Mouse (Mus musculus) MEL (cell line): ENCODE results near the gene Taar2. TPM values are rescaled to one million over a fixed set of nuclear protein-coding genes. Genes with fewer than 3 reads are reported as not detected.

Experiments used
- DNase-seq: peaks from one replicate; pipeline ENCODE4 v3.0.0; 2011; ENCODE audit warnings: low read depth, low spot score
- H3K27ac ChIP-seq: 2 replicates; pipeline ENCODE4 v1.5.1; 2012; ENCODE audit warnings: low read depth, mild to moderate bottlenecking, control low read depth, low read length, moderate library complexity; ENCODE audit not compliant: control insufficient read depth
- H3K27me3 ChIP-seq, 2 experiments: fragments of 150-350 bp in 1 of 2; sonication (generic) in 1 of 2; 2 replicates each; pipeline ENCODE4 v1.6.1; 2012; ENCODE audit warnings: low read length in 2 of 2, mild to moderate bottlenecking in 2 of 2, improper control_type of control experiment in 1 of 2, moderate library complexity in 1 of 2; ENCODE audit not compliant: insufficient read depth in 2 of 2, control insufficient read depth in 1 of 2
- H3K36me3 ChIP-seq, 2 experiments: 2 replicates each; pipeline ENCODE4 v1.6.1; 2012 to 2014; ENCODE audit warnings: low read length in 2 of 2, improper control_type of control experiment in 1 of 2, inconsistent platforms in 1 of 2, mild to moderate bottlenecking in 1 of 2; ENCODE audit not compliant: insufficient read depth in 2 of 2, control insufficient read depth in 1 of 2
- H3K4me1 ChIP-seq, 2 experiments: fragments of 150-350 bp in 1 of 2; sonication (generic) in 1 of 2; 2 replicates each; pipeline ENCODE4 v1.6.1; 2012; ENCODE audit warnings: low read length in 2 of 2, improper control_type of control experiment in 1 of 2, mild to moderate bottlenecking in 1 of 2; ENCODE audit not compliant: insufficient read depth in 2 of 2, control insufficient read depth in 1 of 2
- H3K4me3 ChIP-seq, 2 experiments: fragments of 150-350 bp in 1 of 2; sonication (generic) in 1 of 2; 2 replicates each; pipeline ENCODE4 v1.5.1; 2012; ENCODE audit warnings: low read depth in 2 of 2, low read length in 2 of 2, mild to moderate bottlenecking in 2 of 2, moderate library complexity in 2 of 2, control low read depth in 1 of 2, improper control_type of control experiment in 1 of 2; ENCODE audit not compliant: control insufficient read depth in 1 of 2, insufficient read depth in 1 of 2
- H3K79me2 ChIP-seq: 2 replicates; pipeline ENCODE4 v1.6.1; 2012; ENCODE audit warnings: mild to moderate bottlenecking, low read length, moderate library complexity; ENCODE audit not compliant: control insufficient read depth, poor library complexity, insufficient read depth
- H3K9ac ChIP-seq: 2 replicates; pipeline ENCODE4 v1.6.1; 2012; ENCODE audit warnings: low read depth, mild to moderate bottlenecking, control low read depth, low read length, moderate library complexity; ENCODE audit not compliant: control insufficient read depth, poor library complexity, severe bottlenecking
- H3K9me3 ChIP-seq: fragments of 150-350 bp; sonication (generic); replicated peaks from 2 replicates; pipeline ENCODE4 v1.6.1; 2012; ENCODE audit warnings: mild to moderate bottlenecking, low read length, improper control_type of control experiment, moderate library complexity; ENCODE audit not compliant: insufficient read depth
- BHLHE40 ChIP-seq: IDR thresholded peaks from 2 replicates; pipeline ENCODE4 v1.6.1; 2012; ENCODE audit warnings: low read depth, mild to moderate bottlenecking, inconsistent platforms, low read length, improper control_type of control experiment, borderline replicate concordance
- CHD1 ChIP-seq: IDR thresholded peaks from 2 replicates; pipeline ENCODE4 v1.6.1; 2012; ENCODE audit warnings: low read depth, mild to moderate bottlenecking, inconsistent platforms, low read length, improper control_type of control experiment
- CHD2 ChIP-seq: IDR thresholded peaks from 2 replicates; pipeline ENCODE4 v1.6.1; 2011; ENCODE audit warnings: low read length, improper control_type of control experiment
- CTCF ChIP-seq, 3 experiments: IDR thresholded peaks in 2 of 3; conservative IDR thresholded peaks in 1 of 3; 2 replicates each; pipeline ENCODE4 v1.5.1; 2011 to 2012; ENCODE audit warnings: low read length in 3 of 3, low read depth in 2 of 3, mild to moderate bottlenecking in 2 of 3, improper control_type of control experiment in 1 of 3, inconsistent platforms in 1 of 3, mixed read lengths in 1 of 3, moderate library complexity in 1 of 3; ENCODE audit not compliant: control insufficient read depth in 1 of 3, insufficient read depth in 1 of 3, poor library complexity in 1 of 3, severe bottlenecking in 1 of 3
- E2F4 ChIP-seq: IDR thresholded peaks from 2 replicates; pipeline ENCODE4 v1.6.1; 2011; ENCODE audit warnings: low read depth, low read length, improper control_type of control experiment, borderline replicate concordance
- EP300 ChIP-seq, 2 experiments: IDR thresholded peaks; 2 replicates each; pipeline ENCODE4 v1.6.1; 2011; ENCODE audit warnings: improper control_type of control experiment in 2 of 2, low read length in 2 of 2, low read depth in 1 of 2, mild to moderate bottlenecking in 1 of 2
- ETS1 ChIP-seq: IDR thresholded peaks from 2 replicates; pipeline ENCODE4 v1.6.1; 2012; ENCODE audit warnings: low read depth, mild to moderate bottlenecking, inconsistent platforms, low read length, improper control_type of control experiment, moderate library complexity
- HCFC1 ChIP-seq: IDR thresholded peaks from 2 replicates; pipeline ENCODE4 v1.6.1; 2012; ENCODE audit warnings: low read depth, mild to moderate bottlenecking, inconsistent platforms, low read length, improper control_type of control experiment, moderate library complexity
- KAT2A ChIP-seq: conservative IDR thresholded peaks from 2 replicates; pipeline ENCODE4 v1.6.1; 2012; ENCODE audit warnings: low read depth, low read length, improper control_type of control experiment, inconsistent platforms
- MAX ChIP-seq: IDR thresholded peaks from 2 replicates; pipeline ENCODE4 v1.6.1; 2011; ENCODE audit warnings: low read length, improper control_type of control experiment
- MAZ ChIP-seq: IDR thresholded peaks from 2 replicates; pipeline ENCODE4 v1.6.1; 2012; ENCODE audit warnings: low read depth, mild to moderate bottlenecking, inconsistent platforms, low read length, improper control_type of control experiment
- RAD21 ChIP-seq: IDR thresholded peaks from 2 replicates; pipeline ENCODE4 v1.6.1; 2011; ENCODE audit warnings: mild to moderate bottlenecking, low read depth, low read length, improper control_type of control experiment
- SMC3 ChIP-seq: IDR thresholded peaks from 2 replicates; pipeline ENCODE4 v1.6.1; 2011; ENCODE audit warnings: low read depth, low read length, improper control_type of control experiment
- TBP ChIP-seq: IDR thresholded peaks from 2 replicates; pipeline ENCODE4 v1.8.0; 2011; ENCODE audit warnings: low read depth, low read length, improper control_type of control experiment
- ZC3H11A ChIP-seq: IDR thresholded peaks from 2 replicates; pipeline ENCODE4 v1.6.1; 2012; ENCODE audit warnings: low read depth, mild to moderate bottlenecking, inconsistent platforms, low read length, improper control_type of control experiment
- ZMIZ1 ChIP-seq: IDR thresholded peaks from 2 replicates; pipeline ENCODE4 v1.6.1; 2012; ENCODE audit warnings: low read depth, mild to moderate bottlenecking, inconsistent platforms, low read length, improper control_type of control experiment, moderate library complexity
- ZNF384 ChIP-seq: IDR thresholded peaks from 2 replicates; pipeline ENCODE4 v1.6.1; 2012; ENCODE audit warnings: low read depth, mild to moderate bottlenecking, inconsistent platforms, low read length, improper control_type of control experiment
- polyA plus RNA-seq, 2 experiments: library from polyadenylated mRNA; stranded (reverse) in 1 of 2; unstranded in 1 of 2; fragments of >175 nt in 1 of 2; fragments of >200 nt in 1 of 2; gene quantifications; 2 replicates each; pipeline versions ENCODE4 v1.2.1 to v1.2.4; 2012; ENCODE audit warnings: low replicate concordance in 2 of 2, low read depth in 1 of 2; ENCODE audit not compliant: insufficient read length in 2 of 2, insufficient read depth in 1 of 2, missing spikeins in 1 of 2
- total RNA-seq: library from RNA; depleted of rRNA; stranded (reverse); fragments of 300-350 nt; gene quantifications from 2 replicates; pipeline ENCODE4 v1.2.3, GENCODE M21; 2012

Taar2 gene
- total and polyA plus RNA-seq, 3 experiments = not detected

DNA sequence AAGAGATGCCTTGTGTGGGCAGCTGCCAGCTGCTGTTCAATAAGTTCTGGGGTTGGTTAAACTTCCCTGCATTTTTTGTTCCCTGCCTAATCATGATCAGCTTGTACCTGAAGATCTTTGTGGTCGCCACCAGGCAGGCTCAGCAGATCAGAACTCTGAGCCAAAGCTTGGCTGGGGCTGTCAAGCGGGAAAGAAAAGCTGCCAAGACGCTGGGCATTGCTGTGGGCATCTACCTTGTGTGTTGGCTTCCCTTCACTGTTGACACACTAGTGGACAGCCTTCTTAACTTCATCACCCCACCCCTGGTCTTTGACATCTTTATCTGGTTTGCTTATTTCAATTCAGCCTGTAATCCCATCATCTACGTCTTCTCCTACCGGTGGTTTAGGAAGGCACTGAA lies 32.9 kb downstream of the Taar2 start:
- no peak overlapping the region for H3K27ac ChIP-seq
- no peak overlapping the region for H3K9ac ChIP-seq
- no peaks in the 10 kb centered on the region for H3K79me2 ChIP-seq
- no peaks in the 10 kb centered on the region for H3K9me3 ChIP-seq
- no peak overlapping the region for H3K4me3 ChIP-seq
- no peaks in the 10 kb centered on the region for H3K36me3 ChIP-seq
- H3K27me3 ChIP-seq = peaks cover 8 to 10% of the 10 kb centered on the region in 2 experiments
- TF ChIP-seq CTCF (IDR thresholded peaks at IDR 0.05 in 2 of 3, conservative IDR thresholded peaks at IDR 0.05 in 1 of 3; ENCODE audit: control insufficient read depth in 1 of 3, insufficient read depth in 1 of 3, low read depth in 2 of 3, low read length in 3 of 3, poor library complexity in 1 of 3, severe bottlenecking in 1 of 3) = no peak
- no peak for TF ChIP-seq ZMIZ1
- TF ChIP-seq ZNF384 = no peak
- TF ChIP-seq KAT2A = no peak
- no peak for TF ChIP-seq SMC3
- TF ChIP-seq MAZ = no peak
- no peak for TF ChIP-seq ZC3H11A
- TF ChIP-seq EP300 (IDR thresholded peaks at IDR 0.05; ENCODE audit: low read depth in 1 of 2, low read length in 2 of 2) = no peak
- no peak for TF ChIP-seq TBP
- no peak for TF ChIP-seq BHLHE40
- no peak for TF ChIP-seq HCFC1
- no peak for TF ChIP-seq MAX
- TF ChIP-seq, all 39 proteins: peak for 0
- no peak for DNase-seq
- no peaks in the 10 kb centered on the region for H3K4me1 ChIP-seq

GRCm38 (mm10) chr10:23977958-23978357 lies 39.6 kb downstream of the Taar2 start:
- Histone ChIP-seq H3K4me1 (no peaks in the 10 kb centered on the region), H3K27ac (no peak overlapping the region), H3K4me3 (no peak overlapping the region), H3K9ac (no peak overlapping the region), H3K79me2 (no peaks in the 10 kb centered on the region), H3K27me3 (no peaks in the 10 kb centered on the region; a peak in 1 of 4 replicates), H3K9me3 (no peaks in the 10 kb centered on the region), H3K36me3 (no peaks in the 10 kb centered on the region)
- DNase-seq = no peak
- no peak for TF ChIP-seq CHD2

- no peak overlapping the region for H3K9ac ChIP-seq
- TF ChIP-seq ZC3H11A (peak; percentile 27; the same call in 1 of the 2 replicates), MAX (no peak), MAZ (peak; percentile 91), SMC3 (peak; percentile 73), RAD21 (peak; percentile 60), ZNF384 (no peak), CHD1 (no peak), E2F4 (no peak), ETS1 (no peak), CTCF (IDR thresholded peaks at IDR 0.05 in 2 of 3, conservative IDR thresholded peaks at IDR 0.05 in 1 of 3; ENCODE audit: control insufficient read depth in 1 of 3, insufficient read depth in 1 of 3, low read depth in 2 of 3, low read length in 3 of 3, poor library complexity in 1 of 3, severe bottlenecking in 1 of 3) (peak; percentile 46 to 78 (median 78))
- peak; percentile 61 for DNase-seq
- no peaks in the 10 kb centered on the region for H3K4me1 ChIP-seq
- no peaks in the 10 kb centered on the region for H3K9me3 ChIP-seq
- no peak overlapping the region for H3K4me3 ChIP-seq
- no peaks in the 10 kb centered on the region; a peak in 1 of 4 replicates for H3K27me3 ChIP-seq
- H3K79me2 ChIP-seq = no peaks in the 10 kb centered on the region
- no peak overlapping the region for H3K27ac ChIP-seq
- no peaks in the 10 kb centered on the region for H3K36me3 ChIP-seq
Measured at GRCm38 (mm10) chr10:23978901-23979705, 40.7 kb downstream of the Taar2 start.
